Mouse (Mus musculus): ENCODE measurements around the gene Slc25a10.

- TF ChIP-seq CTCF (IDR thresholded peaks at IDR 0.05; ENCODE audit: insufficient read depth, low read length) = no peak
- TF ChIP-seq POLR2A (IDR thresholded peaks at IDR 0.05; ENCODE audit: borderline replicate concordance, extremely low read depth, low read depth, low read length) = no peak
These were observed 40.0 kb downstream of the Slc25a10 start for GRCm38 (mm10) chr11:120531646-120532045.

All from lung, adult 2 months (tissue).